Mouse (Mus musculus) frontal cortex, postnatal 14 days (tissue): ENCODE results near the gene Ier5.

Experiments used
- DNase-seq, 2 experiments: peaks; one replicate each; pipeline ENCODE4 v3.0.0; 2022; ENCODE audit warnings: low spot score in 2 of 2

The Ier5 gene

GRCm38 (mm10) chr1:155077675-155078074 lies 21.8 kb downstream of the Ier5 start:
- no peak for DNase-seq

GRCm38 (mm10) chr1:155075856-155076255 lies 23.6 kb downstream of the Ier5 start:
- no peak for DNase-seq

GRCm38 (mm10) chr1:155074856-155075255 lies 24.6 kb downstream of the Ier5 start:
- DNase-seq = no peak

- DNase-seq = no peak
These were observed 25.5 kb downstream of the Ier5 start for GRCm38 (mm10) chr1:155073905-155074304.

- DNase-seq = no peak
These were observed 26.3 kb downstream of the Ier5 start for GRCm38 (mm10) chr1:155073133-155073532.

GRCm38 (mm10) chr1:155071287-155071876 lies 28.1 kb downstream of the Ier5 start:
- no peak for DNase-seq

- DNase-seq = no peak
These were observed 28.7 kb downstream of the Ier5 start for GRCm38 (mm10) chr1:155070561-155071286.

- no peak for DNase-seq
These were observed 29.7 kb downstream of the Ier5 start for GRCm38 (mm10) chr1:155069696-155070095.

- DNase-seq = no peak
These were observed 33.2 kb downstream of the Ier5 start for GRCm38 (mm10) chr1:155066196-155066595.

- no peak for DNase-seq
These were observed 34.3 kb downstream of the Ier5 start for GRCm38 (mm10) chr1:155065068-155065701.

- no peak for DNase-seq
These were observed 34.8 kb downstream of the Ier5 start for GRCm38 (mm10) chr1:155064649-155065048.

GRCm38 (mm10) chr1:155064111-155064510 lies 35.3 kb downstream of the Ier5 start:
- DNase-seq = no peak

GRCm38 (mm10) chr1:155062963-155063362 lies 36.5 kb downstream of the Ier5 start:
- no peak for DNase-seq

GRCm38 (mm10) chr1:155062057-155062456 lies 37.4 kb downstream of the Ier5 start:
- no peak for DNase-seq

GRCm38 (mm10) chr1:155060832-155061801 lies 38.3 kb downstream of the Ier5 start:
- DNase-seq = no peak

- DNase-seq = no peak
These were observed 39.2 kb downstream of the Ier5 start for GRCm38 (mm10) chr1:155060261-155060660.

GRCm38 (mm10) chr1:155059505-155059904 lies 39.9 kb downstream of the Ier5 start:
- no peak for DNase-seq

- no peak for DNase-seq
These were observed 41.1 kb downstream of the Ier5 start for GRCm38 (mm10) chr1:155058099-155059012.

GRCm38 (mm10) chr1:155056166-155056565 lies 43.3 kb downstream of the Ier5 start:
- no peak for DNase-seq

- DNase-seq = no peak
These were observed 44.4 kb downstream of the Ier5 start for GRCm38 (mm10) chr1:155055041-155055440.
